Mouse (Mus musculus) midbrain, postnatal 0 days (tissue): ENCODE measurements at regions not wholly inside any gene's neighbourhood (a gene's known extent, or its start where the extent isn't known, plus 50 kb on each side); places are given as distances from the start of the nearest gene placed in this dataset.

Experiments used
- ATAC-seq: fragments of 200-750 bp; cut with Nextera tagmentation; 2 replicates; pipeline ENCODE4 v1.8.0; 2017; ENCODE audit warnings: moderate number of reproducible peaks, mild to moderate bottlenecking, moderate TSS enrichment, moderate library complexity; ENCODE audit not compliant: low FRiP score
- DNase-seq: peaks from one replicate; pipeline ENCODE4 v3.0.0-alpha.2; 2015; ENCODE audit warnings: low spot score
- H3K27ac ChIP-seq: fragments of 300-500 bp; sonication (generic); 2 replicates; pipeline ENCODE4 v1.5.1; 2014; ENCODE audit warnings: low read depth, mild to moderate bottlenecking, low read length, mixed read lengths
- H3K27me3 ChIP-seq: fragments of 300-500 bp; sonication (generic); 2 replicates; pipeline ENCODE4 v1.6.1; 2014; ENCODE audit warnings: low read length, control low read depth, mixed read lengths; ENCODE audit not compliant: insufficient read depth
- H3K36me3 ChIP-seq: fragments of 300-500 bp; sonication (generic); 2 replicates; pipeline ENCODE4 v1.6.1; 2014; ENCODE audit warnings: low read length, control low read depth, mixed read lengths; ENCODE audit not compliant: insufficient read depth
- H3K4me1 ChIP-seq: fragments of 300-500 bp; sonication (generic); 2 replicates; pipeline ENCODE4 v1.6.1; 2014; ENCODE audit warnings: mild to moderate bottlenecking, control low read depth, antibody characterized with exemption, low read length, mixed read lengths; ENCODE audit not compliant: insufficient read depth
- H3K4me2 ChIP-seq: fragments of 300-500 bp; sonication (generic); 2 replicates; pipeline ENCODE4 v1.6.1; 2014; ENCODE audit warnings: low read depth, mild to moderate bottlenecking, low read length, mixed read lengths; ENCODE audit not compliant: poor library complexity, severe bottlenecking
- H3K4me3 ChIP-seq: fragments of 300-500 bp; sonication (generic); 2 replicates; pipeline ENCODE4 v1.5.1; 2014; ENCODE audit warnings: low read depth, mild to moderate bottlenecking, low read length, moderate library complexity
- H3K9ac ChIP-seq: fragments of 300-500 bp; sonication (generic); replicated peaks from 2 replicates; pipeline ENCODE4 v1.6.1; 2014; ENCODE audit warnings: mild to moderate bottlenecking, low read length, moderate library complexity, mixed read lengths; ENCODE audit not compliant: poor library complexity, severe bottlenecking
- H3K9me3 ChIP-seq: fragments of 300-500 bp; sonication (generic); 2 replicates; pipeline ENCODE4 v1.6.1; 2016; ENCODE audit warnings: low read length, control low read depth
- CTCF ChIP-seq: IDR thresholded peaks from 2 replicates; pipeline ENCODE4 v1.5.1; 2016; ENCODE audit warnings: antibody characterized with exemption, mild to moderate bottlenecking
- WGBS: fragments of 180-500 bp; shearing (Covaris S2); extraction: QIAGEN DNeasy Blood & Tissue Kit; methylation state at CpG from one replicate; pipeline ENCODE4 v1.1.7; 2014; 5-methylcytosine and 5-hydroxymethylcytosine counted together

DNA sequence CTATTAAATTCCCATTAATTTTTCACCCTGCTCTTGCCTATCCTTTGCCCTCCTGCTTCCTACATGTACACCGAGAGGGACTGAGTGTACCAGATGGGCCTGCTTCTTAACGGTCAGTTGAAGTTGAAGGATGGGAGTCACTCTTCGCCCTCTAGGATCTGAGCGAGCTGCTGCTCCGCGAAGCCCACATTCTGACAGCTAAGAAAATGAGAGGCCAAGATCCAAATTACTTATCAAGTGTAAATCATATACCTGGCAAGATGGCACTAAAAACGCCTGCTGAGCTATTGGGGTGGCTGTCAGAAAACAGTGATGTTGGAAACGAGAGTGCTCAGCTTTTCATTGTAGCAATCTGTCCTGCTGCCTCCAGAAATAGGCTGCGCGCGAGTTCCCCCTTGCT lies 722.4 kb downstream of the Robo2 start:
- no peaks in the 10 kb centered on the region for H3K27me3 ChIP-seq
- 71% methylated on average over 11 of the region's 11 CpGs for WGBS
- no peaks in the 10 kb centered on the region for H3K4me1 ChIP-seq
- no peak overlapping the region for H3K27ac ChIP-seq
- H3K36me3 ChIP-seq = no peaks in the 10 kb centered on the region
- TF ChIP-seq CTCF = no peak
- no peak overlapping the region for H3K4me2 ChIP-seq
- ATAC-seq (no peak), DNase-seq (peak; percentile 43)
- H3K9me3 ChIP-seq = no peaks in the 10 kb centered on the region
- no peak overlapping the region for H3K4me3 ChIP-seq
- H3K9ac ChIP-seq = no peak overlapping the region

DNA sequence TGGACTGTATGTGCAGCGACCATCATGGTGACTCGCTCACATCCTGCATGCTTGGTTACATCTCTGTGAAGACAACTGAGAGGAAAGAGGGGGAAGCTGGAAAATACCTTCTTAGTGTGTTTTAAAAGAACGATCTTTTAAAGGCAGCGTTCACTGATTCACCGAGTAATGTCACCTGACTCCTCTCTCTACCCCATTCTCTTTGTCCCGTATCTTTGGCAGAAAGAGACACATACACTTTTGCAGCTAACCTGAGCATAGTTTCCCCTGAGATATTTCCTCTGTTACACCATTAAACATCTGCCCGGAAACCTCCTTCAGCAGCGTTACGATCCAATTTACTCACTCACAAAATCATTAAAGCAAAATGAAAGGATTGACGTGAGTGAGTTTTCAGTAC lies 731.8 kb downstream of the Robo2 start:
- H3K4me3 ChIP-seq = peak overlapping the region; percentile 25
- no peaks in the 10 kb centered on the region for H3K9me3 ChIP-seq
- peak overlapping the region; percentile 52; the same call in 1 of the 2 replicates for H3K9ac ChIP-seq
- H3K4me1 ChIP-seq = no peaks in the 10 kb centered on the region
- H3K27ac ChIP-seq = no peak overlapping the region
- no peaks in the 10 kb centered on the region for H3K36me3 ChIP-seq
- DNase-seq = peak; percentile 12
- H3K27me3 ChIP-seq = no peaks in the 10 kb centered on the region
- ATAC-seq = no peak
- WGBS = 38% methylated on average over 10 of the region's 10 CpGs
- peak overlapping the region; percentile 38 for H3K4me2 ChIP-seq
- no peak for TF ChIP-seq CTCF

DNA sequence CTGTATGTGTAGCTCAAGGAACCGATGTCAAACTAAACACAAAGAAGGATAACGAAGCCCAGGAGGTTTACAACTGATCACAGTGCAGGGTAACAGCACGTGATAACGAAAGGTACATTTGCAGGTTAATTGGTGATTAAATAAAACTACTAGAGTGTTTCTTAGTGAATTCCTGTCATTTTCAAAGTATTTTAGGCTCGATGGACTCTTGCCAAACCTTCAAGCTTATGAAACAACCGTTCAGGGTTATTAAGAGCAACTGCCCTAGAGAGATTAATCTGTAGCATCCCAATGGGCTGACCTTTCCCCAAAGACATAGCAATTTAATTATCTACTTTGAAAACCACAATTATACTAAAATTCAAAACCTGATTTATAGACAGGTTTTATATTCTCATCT lies 741.1 kb downstream of the Robo2 start:
- no peak for TF ChIP-seq CTCF
- no peaks in the 10 kb centered on the region for H3K4me1 ChIP-seq
- no peaks in the 10 kb centered on the region for H3K36me3 ChIP-seq
- ATAC-seq (no peak), DNase-seq (no peak)
- H3K9ac ChIP-seq = no peak overlapping the region
- H3K4me3 ChIP-seq = no peak overlapping the region
- H3K4me2 ChIP-seq = no peak overlapping the region
- no peak overlapping the region for H3K27ac ChIP-seq
- no peaks in the 10 kb centered on the region for H3K27me3 ChIP-seq
- WGBS = 58% methylated on average over 6 of the region's 6 CpGs
- H3K9me3 ChIP-seq = no peaks in the 10 kb centered on the region

DNA sequence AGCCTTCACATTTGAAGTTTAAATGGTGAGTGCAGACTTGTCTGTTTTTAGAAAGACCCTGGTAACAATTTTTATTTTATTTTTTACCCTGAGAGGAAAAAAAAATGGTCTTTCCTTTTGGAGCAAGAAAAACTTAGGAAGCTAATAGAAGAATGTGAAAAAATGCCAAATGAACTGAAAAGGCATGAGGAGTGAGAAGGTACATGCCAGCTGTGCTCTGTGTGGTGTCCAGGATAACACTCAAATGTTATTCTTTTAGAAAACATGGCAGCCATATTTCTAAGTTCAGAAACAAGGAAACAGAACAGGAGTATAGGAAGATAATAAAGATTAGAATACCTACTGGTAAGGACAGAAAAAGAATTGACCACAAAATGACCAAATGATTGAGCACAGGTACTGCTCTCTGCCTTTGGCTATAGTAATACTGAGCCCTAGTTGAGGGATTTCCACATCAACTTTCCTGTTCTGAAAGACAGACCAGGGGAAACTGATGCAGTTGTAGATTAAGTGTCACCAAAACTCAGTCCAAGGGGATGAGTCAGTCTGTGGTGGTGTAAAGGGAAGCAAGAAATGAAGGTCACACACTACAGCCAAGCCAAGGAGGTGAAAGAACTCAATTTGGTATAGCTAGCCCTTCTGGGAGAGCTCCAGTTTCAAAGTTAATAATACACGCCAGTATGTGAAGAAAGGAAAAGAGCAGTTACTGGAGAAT lies 758.5 kb downstream of the Robo2 start:
- Histone ChIP-seq H3K27me3 (no peaks in the 10 kb centered on the region), H3K4me2 (no peak overlapping the region), H3K4me1 (no peaks in the 10 kb centered on the region), H3K36me3 (no peaks in the 10 kb centered on the region), H3K27ac (no peak overlapping the region), H3K9me3 (no peaks in the 10 kb centered on the region), H3K9ac (no peak overlapping the region), H3K4me3 (no peak overlapping the region)
- ATAC-seq (no peak), DNase-seq (no peak)
- TF ChIP-seq CTCF = no peak
- WGBS = 89% methylated on average over 1 of the region's 1 CpGs

DNA sequence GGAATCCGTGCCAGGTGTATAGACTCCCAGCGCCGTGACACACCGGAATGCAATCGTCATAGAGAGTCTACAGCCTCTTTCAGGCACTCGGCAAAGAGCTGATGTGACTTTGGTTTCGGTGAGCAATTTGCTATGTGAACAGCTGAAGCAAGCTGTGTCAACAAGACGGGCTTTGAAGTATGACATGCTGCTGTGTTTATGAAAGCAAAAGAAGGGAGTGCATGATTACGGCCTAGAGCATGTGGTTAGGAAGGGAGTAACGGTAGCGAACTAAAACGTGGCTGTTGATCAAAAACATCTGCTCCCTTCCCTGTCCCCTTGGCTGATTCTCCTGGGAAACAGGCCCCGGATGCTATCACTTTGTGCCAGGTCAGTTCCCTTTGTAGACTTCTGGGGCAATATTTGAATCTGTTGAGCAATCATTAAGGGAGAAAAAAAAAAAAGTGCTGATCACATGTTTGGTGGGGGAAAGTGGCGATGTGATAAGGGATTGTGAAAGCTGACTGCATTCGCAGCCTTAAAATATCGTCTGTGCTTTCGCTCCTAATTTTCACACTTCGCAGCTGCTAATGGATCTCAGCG lies 764.3 kb downstream of the Robo2 start:
- H3K9ac ChIP-seq = no peak overlapping the region
- no peaks in the 10 kb centered on the region for H3K36me3 ChIP-seq
- no peaks in the 10 kb centered on the region for H3K9me3 ChIP-seq
- TF ChIP-seq CTCF = no peak
- 47% methylated on average over 19 of the region's 19 CpGs for WGBS
- no peaks in the 10 kb centered on the region for H3K27me3 ChIP-seq
- DNase-seq (peak; percentile 33), ATAC-seq (no peak)
- H3K4me1 ChIP-seq = no peaks in the 10 kb centered on the region
- no peak overlapping the region for H3K4me3 ChIP-seq
- peak overlapping the region; percentile 28 for H3K4me2 ChIP-seq
- no peak overlapping the region for H3K27ac ChIP-seq

DNA sequence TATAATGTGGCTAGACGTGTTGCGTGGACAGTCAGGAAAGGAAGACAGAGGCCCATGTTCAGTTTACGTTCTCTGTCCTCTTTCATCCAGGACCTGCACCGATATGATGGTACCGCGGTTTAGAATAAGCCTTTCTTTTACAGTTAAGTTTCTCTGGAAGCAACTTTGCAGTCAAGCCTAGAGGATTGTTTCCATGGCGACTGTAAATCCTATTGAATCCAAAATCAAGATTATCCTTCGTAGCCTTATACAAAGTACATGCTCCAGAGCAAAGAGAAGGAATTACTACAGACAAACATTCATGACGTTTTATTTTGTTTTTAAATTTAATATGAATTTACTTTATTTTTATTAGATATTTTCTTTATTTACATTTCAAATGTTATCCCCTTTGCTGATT lies 798.6 kb downstream of the Robo2 start:
- H3K9me3 ChIP-seq = no peaks in the 10 kb centered on the region
- H3K9ac ChIP-seq = no peak overlapping the region
- no peaks in the 10 kb centered on the region for H3K36me3 ChIP-seq
- no peaks in the 10 kb centered on the region for H3K27me3 ChIP-seq
- no peak overlapping the region for H3K4me2 ChIP-seq
- H3K4me3 ChIP-seq = no peak overlapping the region
- peak; percentile 39 for DNase-seq
- no peaks in the 10 kb centered on the region for H3K4me1 ChIP-seq
- no peak for TF ChIP-seq CTCF
- ATAC-seq = no peak
- H3K27ac ChIP-seq = no peak overlapping the region
- WGBS = 33% methylated on average over 9 of the region's 9 CpGs
